Mouse (Mus musculus) left cerebral cortex, adult 11 months (tissue): ENCODE measurements at regions not wholly inside any gene's neighbourhood (a gene's known extent, or its start where the extent isn't known, plus 50 kb on each side); places are given as distances from the start of the nearest gene placed in this dataset.

Source experiments
- DNase-seq: peaks from one replicate; pipeline ENCODE4 v3.0.0; 2022; ENCODE audit warnings: low spot score

- DNase-seq = no peak
These were observed 145.9 kb upstream of the Vstm2b start for GRCm38 (mm10) chr7:40752195-40752594.

GRCm38 (mm10) chr7:40753490-40753889 lies 144.6 kb upstream of the Vstm2b start:
- no peak for DNase-seq

- no peak for DNase-seq
These were observed 135.6 kb upstream of the Vstm2b start for GRCm38 (mm10) chr7:40762520-40762919.

GRCm38 (mm10) chr7:40766142-40766541 lies 132.0 kb upstream of the Vstm2b start:
- no peak for DNase-seq

GRCm38 (mm10) chr7:40776220-40776619 lies 121.9 kb upstream of the Vstm2b start:
- no peak for DNase-seq

GRCm38 (mm10) chr7:40784906-40785305 lies 113.2 kb upstream of the Vstm2b start:
- DNase-seq = no peak

GRCm38 (mm10) chr7:40786758-40787157 lies 111.4 kb upstream of the Vstm2b start:
- DNase-seq = no peak

GRCm38 (mm10) chr7:40788486-40788885 lies 109.6 kb upstream of the Vstm2b start:
- DNase-seq = no peak

- DNase-seq = no peak
These were observed 103.5 kb upstream of the Vstm2b start for GRCm38 (mm10) chr7:40794458-40795207.

GRCm38 (mm10) chr7:40799794-40800193 lies 98.3 kb upstream of the Vstm2b start:
- no peak for DNase-seq

- no peak for DNase-seq
These were observed 96.8 kb upstream of the Vstm2b start for GRCm38 (mm10) chr7:40801291-40801690.

GRCm38 (mm10) chr7:40805211-40805610 lies 92.9 kb upstream of the Vstm2b start:
- no peak for DNase-seq

GRCm38 (mm10) chr7:40805866-40806265 lies 92.3 kb upstream of the Vstm2b start:
- no peak for DNase-seq

GRCm38 (mm10) chr7:40812952-40813351 lies 85.2 kb upstream of the Vstm2b start:
- DNase-seq = peak; percentile 29

GRCm38 (mm10) chr7:40825141-40825742 lies 72.9 kb upstream of the Vstm2b start:
- peak; percentile 36 for DNase-seq

GRCm38 (mm10) chr7:40829526-40829925 lies 68.6 kb upstream of the Vstm2b start:
- DNase-seq = no peak

GRCm38 (mm10) chr7:40831583-40831982 lies 66.5 kb upstream of the Vstm2b start:
- no peak for DNase-seq

GRCm38 (mm10) chr7:40842344-40842992 lies 55.7 kb upstream of the Vstm2b start:
- DNase-seq = no peak

- DNase-seq = no peak
These were observed 51.6 kb upstream of the Vstm2b start for GRCm38 (mm10) chr7:40846512-40846911.
